Mouse (Mus musculus) cerebellum, adult (tissue): ENCODE results near the gene Dab1.

ENCODE experiments used
- ATAC-seq: cut with Nextera tagmentation; 2 replicates; pipeline ENCODE4 v1.9.2; 2017; ENCODE audit warnings: mild to moderate bottlenecking, moderate library complexity, mixed read lengths; ENCODE audit not compliant: insufficient number of reproducible peaks, low FRiP score, low TSS enrichment

Gene Dab1

DNA sequence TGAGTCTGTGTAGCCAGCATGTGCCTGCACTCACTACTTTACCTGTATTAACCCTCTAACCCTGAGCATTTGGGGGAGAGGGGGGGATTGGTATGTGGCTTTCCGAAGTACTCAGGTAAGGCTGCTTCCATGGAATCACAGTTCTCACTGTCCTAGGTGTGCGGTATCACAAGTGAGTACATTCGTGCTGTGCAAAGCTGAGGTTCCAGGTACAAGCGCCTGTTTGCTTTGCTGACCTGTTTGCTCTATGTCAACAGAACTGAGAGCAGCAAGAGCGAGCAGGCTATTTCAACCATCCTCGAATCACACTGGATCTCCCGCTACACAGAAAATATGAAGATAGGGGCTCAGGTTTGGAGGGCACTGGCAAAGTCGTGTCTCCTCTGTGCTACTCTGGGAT is 1146.9 kb downstream of the Dab1 start, which contains the start of gene C8b:
TSS of gene C8b (plus strand) at position 253 of the 400 bp plus-strand sequence.
- ATAC-seq: no peak

DNA sequence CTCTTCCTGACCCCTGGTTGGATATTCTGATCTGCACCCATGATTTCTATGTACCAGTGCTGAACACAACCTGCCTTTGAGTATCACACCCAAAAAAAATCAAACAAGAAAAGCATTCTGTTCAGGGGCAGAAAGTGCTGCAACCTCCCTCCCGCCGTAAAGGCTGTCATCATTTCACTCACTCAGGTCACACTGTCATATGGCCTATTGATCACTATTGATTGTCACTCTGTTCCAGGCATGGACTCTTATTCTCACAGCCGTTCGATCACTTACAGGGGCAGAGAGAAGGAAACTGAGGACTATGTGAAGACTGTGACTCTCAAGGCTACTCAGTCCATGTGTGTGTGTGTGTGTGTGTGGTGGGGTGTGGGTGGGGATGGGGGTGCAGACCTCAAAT is 1149.0 kb downstream of the Dab1 start:
- ATAC-seq: no peak

GRCm38 (mm10) chr4:104769602-104770001 is 1150.4 kb downstream of the Dab1 start:
- ATAC-seq: no peak

DNA sequence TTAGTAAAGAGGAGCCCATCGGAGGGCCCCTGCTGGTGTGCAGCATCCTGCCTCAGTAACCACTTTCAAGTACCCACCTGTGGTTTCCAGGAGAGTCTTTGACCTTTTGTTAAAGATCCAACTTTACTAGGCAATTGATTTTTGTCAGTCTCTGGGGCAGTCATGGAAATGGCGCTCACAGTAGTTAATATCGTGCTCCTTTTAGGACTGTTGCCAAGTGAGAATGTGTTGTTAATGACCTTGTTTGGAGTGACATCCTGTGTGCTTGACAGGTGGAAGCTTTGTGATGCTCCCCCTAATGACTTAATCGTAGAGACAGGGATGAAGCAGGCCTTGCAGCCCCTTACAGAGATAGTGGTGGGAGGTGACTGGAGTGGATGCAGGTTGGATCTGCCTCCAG is 1151.2 kb downstream of the Dab1 start:
- no peak for ATAC-seq

GRCm38 (mm10) chr4:104775601-104776000 is 1156.4 kb downstream of the Dab1 start:
- ATAC-seq: no peak

GRCm38 (mm10) chr4:104779460-104779859 is 1160.3 kb downstream of the Dab1 start:
- ATAC-seq: no peak

DNA sequence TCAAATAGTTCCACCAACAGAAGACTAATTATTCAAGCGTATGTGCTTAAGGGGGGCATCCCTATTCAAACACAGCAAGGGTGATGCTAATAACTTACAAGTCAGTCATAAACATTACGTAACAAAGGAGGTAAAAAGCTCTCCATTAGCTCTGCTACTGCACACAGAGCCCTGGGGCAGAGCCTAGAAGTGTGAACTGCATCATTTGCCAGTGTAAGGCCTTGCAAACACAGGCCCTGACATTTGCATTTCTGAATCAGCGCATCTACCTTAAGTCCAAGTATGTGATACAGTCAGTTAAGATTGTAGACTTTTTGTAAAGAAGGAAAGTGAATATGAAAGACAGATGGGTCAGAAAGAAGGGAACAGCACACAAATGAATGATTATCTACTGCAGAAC is 1162.3 kb downstream of the Dab1 start:
- ATAC-seq: no peak

DNA sequence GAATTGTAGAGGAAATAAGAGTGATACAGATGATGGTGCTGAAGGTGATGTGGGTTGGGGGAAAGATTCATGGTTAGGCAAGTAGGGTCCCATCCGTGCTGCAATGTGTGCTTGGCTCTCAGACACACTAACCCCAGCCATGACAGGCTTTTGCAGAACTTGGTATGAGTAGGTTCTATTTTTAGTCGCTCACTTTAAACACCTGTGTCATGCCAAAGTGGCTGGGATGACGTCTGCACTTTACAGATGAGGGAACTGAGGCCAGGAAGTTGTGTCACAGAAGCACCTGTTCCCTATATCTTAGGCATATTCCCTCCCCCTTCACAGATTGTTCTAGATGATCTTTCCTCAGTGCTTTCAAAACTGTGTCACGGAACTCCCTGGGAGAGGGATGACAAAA is 1163.2 kb downstream of the Dab1 start:
- ATAC-seq: no peak

GRCm38 (mm10) chr4:104792111-104792510 is 1173.0 kb downstream of the Dab1 start:
- no peak for ATAC-seq
